Mouse (Mus musculus): ENCODE results near the gene Ldb3. TPM values are rescaled to one million over a fixed set of nuclear protein-coding genes. Genes with fewer than 3 reads are reported as not detected.

Ldb3 gene
- polyA plus RNA-seq (2015; fragmentation: Nextera tagmentation; extraction: Ambion mirVana): 300 and 308 TPM in 2 replicates

GRCm38 (mm10) chr14:34588498-34588897 lies at the start of gene Ldb3:
Ldb3 (minus strand) TSS chr14:34588682.
- peaks cover 7% of the 10 kb centered on the region; the same call in 1 of the 2 replicates for H3K36me3 ChIP-seq
- H3K9ac ChIP-seq: peak within 1 kb of the TSS; percentile 81
- WGBS: 27% methylated on average over 8 of the region's 8 CpGs

DNA sequence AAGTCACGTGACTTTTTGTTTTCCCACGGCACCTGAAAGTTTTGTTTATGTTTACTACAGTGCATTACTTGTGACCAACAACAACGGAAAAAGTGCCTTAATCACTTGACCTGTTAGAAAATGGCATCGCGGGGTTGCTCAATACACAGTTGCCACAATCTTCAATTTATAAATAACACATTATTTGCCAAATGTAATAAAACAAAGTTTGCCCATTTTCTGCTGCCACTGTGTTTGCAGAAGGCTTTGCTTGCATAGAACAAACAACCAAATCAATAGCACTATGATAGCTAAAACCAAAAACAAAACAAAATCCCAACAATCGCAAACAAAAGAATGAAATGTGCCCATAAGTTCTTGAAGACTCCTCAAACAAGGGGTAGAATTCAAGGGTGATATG lies 47.2 kb upstream of the Ldb3 start:
- ATAC-seq (replicated peaks; ENCODE audit: insufficient number of reproducible peaks, insufficient read depth, low FRiP score, low read depth): no peak
- Histone ChIP-seq H3K27ac (no peak overlapping the region), H3K4me1 (replicated peaks) (no peaks in the 10 kb centered on the region), H3K27me3 (no peaks in the 10 kb centered on the region), H3K4me3 (no peak overlapping the region), H3K36me3 (no peaks in the 10 kb centered on the region), H3K4me2 (no peak overlapping the region), H3K9me3 (replicated peaks) (no peaks in the 10 kb centered on the region), H3K9ac (no peak overlapping the region)
- 84% methylated on average over 6 of the region's 6 CpGs for WGBS

More at GRCm38 (mm10) chr14:34588498-34588897, at the start of gene Ldb3:
- peaks cover 71% of the 10 kb centered on the region for H3K4me1 ChIP-seq (replicated peaks)
- H3K27ac ChIP-seq: peak within 1 kb of the TSS; percentile 95
- peak within 1 kb of the TSS; percentile 60 for H3K4me3 ChIP-seq
- peak within 1 kb of the TSS; percentile 75 for H3K4me2 ChIP-seq
- H3K27me3 ChIP-seq: no peaks in the 10 kb centered on the region
- H3K9me3 ChIP-seq (replicated peaks): no peaks in the 10 kb centered on the region
- peak; percentile 80 for ATAC-seq (replicated peaks; ENCODE audit: insufficient number of reproducible peaks, insufficient read depth, low FRiP score, low read depth)

DNA sequence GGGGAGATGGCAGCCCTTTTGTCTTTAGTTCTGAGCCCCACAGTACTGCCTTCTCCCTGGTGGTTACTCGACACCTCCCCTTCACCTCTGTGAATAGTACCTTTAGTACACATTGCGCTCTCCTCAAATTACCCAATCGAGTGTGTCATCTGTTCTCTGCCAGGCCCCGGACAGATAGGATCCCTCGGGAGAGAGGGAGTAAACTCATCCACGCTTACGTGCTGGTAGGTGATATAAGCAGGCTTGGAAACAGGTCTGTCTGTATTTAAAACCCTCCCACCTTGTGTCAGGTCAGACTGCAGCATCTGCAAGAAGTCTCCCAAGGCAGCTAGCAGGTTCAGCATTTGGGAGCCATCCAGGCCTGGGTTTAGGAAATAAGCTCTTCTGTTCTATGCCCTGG lies 46.7 kb upstream of the Ldb3 start:
- H3K27me3 ChIP-seq: no peaks in the 10 kb centered on the region
- H3K4me2 ChIP-seq: no peak overlapping the region
- no peak for ATAC-seq (replicated peaks; ENCODE audit: insufficient number of reproducible peaks, insufficient read depth, low FRiP score, low read depth)
- 43% methylated on average over 7 of the region's 7 CpGs for WGBS
- no peak overlapping the region for H3K27ac ChIP-seq
- no peaks in the 10 kb centered on the region for H3K9me3 ChIP-seq (replicated peaks)
- no peaks in the 10 kb centered on the region for H3K4me1 ChIP-seq (replicated peaks)
- no peaks in the 10 kb centered on the region for H3K36me3 ChIP-seq
- no peak overlapping the region for H3K4me3 ChIP-seq
- H3K9ac ChIP-seq: no peak overlapping the region

DNA sequence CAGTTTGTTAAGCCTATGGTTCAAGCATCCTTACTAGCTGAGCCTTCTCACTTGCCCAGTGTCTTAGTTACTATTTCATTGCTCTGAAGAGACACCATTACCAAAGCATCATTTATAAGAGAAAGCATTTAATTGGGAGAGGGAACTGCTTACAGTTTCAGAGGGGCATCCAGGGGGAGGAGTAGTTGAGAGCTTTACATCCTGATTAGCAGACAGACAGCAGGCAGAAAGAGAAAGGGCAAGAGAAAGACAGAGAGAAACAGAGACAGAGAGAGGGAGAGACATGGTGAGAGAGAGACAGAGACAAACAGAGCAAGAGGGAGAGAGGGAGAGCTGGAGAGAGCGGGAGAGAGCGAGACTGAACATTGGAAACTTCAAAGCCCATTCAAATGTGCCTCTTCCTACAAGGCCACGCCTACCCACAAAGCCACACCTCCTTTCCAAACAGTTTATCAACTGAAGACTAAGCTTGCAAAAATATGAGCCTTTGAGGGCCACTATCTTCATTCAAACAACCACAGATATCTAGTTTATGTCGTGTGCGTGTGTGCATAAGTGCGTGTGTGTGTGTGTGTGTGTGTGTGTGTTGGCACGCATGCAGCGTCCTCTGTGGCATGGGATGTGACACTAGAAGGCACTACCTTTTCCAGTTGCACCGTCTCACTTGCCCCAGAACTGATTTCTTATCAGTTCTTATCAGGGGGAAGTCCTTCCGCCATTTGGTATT lies 44.4 kb upstream of the Ldb3 start:
- Histone ChIP-seq H3K9me3 (replicated peaks) (no peaks in the 10 kb centered on the region), H3K4me2 (no peak overlapping the region), H3K4me1 (replicated peaks) (no peaks in the 10 kb centered on the region), H3K36me3 (no peaks in the 10 kb centered on the region), H3K27me3 (no peaks in the 10 kb centered on the region), H3K9ac (no peak overlapping the region), H3K4me3 (no peak overlapping the region), H3K27ac (no peak overlapping the region)
- ATAC-seq (replicated peaks; ENCODE audit: insufficient number of reproducible peaks, insufficient read depth, low FRiP score, low read depth): no peak
- 56% methylated on average over 10 of the region's 10 CpGs for WGBS

DNA sequence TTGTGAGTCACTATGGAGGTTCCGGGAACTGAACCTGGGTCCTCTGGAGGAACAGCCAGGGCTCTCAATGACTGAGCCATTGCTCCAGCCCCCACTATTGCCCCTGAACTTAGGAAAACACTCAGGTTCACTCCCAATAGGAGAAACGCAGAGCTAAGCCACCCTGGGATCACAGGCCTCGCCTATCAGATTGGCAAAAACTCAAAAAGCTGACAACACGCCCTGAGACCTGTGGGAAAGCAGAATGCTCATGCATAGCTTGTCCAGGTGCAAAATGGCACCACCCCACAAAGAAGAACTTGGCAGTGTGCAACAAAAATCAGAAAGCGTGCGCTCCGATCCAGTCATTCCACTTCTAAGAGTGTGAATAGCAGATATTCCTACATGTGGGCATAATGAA lies 38.3 kb upstream of the Ldb3 start:
- peaks cover 4% of the 10 kb centered on the region for H3K4me1 ChIP-seq (replicated peaks)
- 68% methylated on average over 7 of the region's 7 CpGs for WGBS
- ATAC-seq (replicated peaks; ENCODE audit: insufficient number of reproducible peaks, insufficient read depth, low FRiP score, low read depth): no peak
- no peak overlapping the region for H3K4me3 ChIP-seq
- no peaks in the 10 kb centered on the region for H3K36me3 ChIP-seq
- no peak overlapping the region for H3K9ac ChIP-seq
- no peaks in the 10 kb centered on the region for H3K9me3 ChIP-seq (replicated peaks)
- H3K27ac ChIP-seq: no peak overlapping the region
- no peak overlapping the region for H3K4me2 ChIP-seq
- H3K27me3 ChIP-seq: no peaks in the 10 kb centered on the region

DNA sequence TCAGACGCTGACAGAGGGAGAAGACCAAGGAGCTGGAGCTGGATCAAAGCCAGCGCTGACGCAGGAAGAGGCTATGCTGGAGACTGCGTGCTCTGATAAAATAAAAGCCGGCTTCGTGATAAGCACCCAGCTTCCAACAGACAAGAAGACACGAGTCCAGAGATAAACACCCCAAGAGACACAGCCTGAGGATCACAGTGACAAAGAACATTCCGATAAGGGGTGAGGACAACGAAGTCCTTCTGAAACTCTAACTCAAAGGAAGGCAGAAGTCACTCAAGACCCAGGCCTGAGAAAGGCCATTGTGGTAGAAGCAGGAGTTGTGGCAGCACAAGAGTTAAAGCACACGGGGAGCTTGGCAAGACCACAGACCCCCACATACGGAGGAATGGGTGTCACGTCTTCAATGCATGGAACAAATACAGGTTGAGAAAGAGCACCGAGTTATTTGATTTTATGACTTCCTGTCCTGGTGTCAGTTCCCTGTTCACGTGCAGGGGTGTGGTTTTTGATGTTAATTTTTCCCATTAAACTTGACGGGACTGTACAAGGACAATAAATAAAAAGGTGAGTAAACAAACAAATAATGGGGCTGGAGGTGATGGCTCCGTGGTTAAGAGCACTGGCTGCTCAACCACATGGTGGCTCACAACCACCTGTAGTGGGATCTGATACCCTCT lies 35.2 kb upstream of the Ldb3 start:
- no peak overlapping the region for H3K9ac ChIP-seq
- no peak overlapping the region for H3K27ac ChIP-seq
- H3K36me3 ChIP-seq: no peaks in the 10 kb centered on the region
- peaks cover 10% of the 10 kb centered on the region for H3K4me1 ChIP-seq (replicated peaks)
- peak overlapping the region; percentile 13; the same call in 1 of the 2 replicates for H3K4me2 ChIP-seq
- no peaks in the 10 kb centered on the region for H3K9me3 ChIP-seq (replicated peaks)
- no peaks in the 10 kb centered on the region for H3K27me3 ChIP-seq
- ATAC-seq (replicated peaks; ENCODE audit: insufficient number of reproducible peaks, insufficient read depth, low FRiP score, low read depth): no peak
- 34% methylated on average over 16 of the region's 16 CpGs for WGBS
- no peak overlapping the region for H3K4me3 ChIP-seq

DNA sequence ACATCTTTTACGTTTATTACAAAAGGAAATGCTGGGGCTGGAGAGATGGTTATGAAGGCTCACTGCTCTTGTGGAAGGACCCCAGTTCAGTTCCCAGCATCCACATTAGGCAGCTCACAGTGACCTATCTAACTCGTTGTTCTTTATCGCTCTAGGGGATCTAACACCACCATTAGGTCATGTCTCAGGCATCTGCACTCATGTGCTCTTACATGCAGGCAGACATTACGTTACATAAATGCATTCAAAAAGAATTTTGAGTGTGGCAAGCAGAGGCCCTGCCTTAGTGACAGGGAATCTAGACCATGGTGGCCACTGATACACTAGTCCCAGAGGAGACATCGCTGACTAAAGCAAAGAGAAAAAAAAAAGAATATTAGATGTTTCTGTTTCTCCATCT lies 34.6 kb upstream of the Ldb3 start:
- Histone ChIP-seq H3K4me1 (replicated peaks) (peaks cover 10% of the 10 kb centered on the region), H3K36me3 (no peaks in the 10 kb centered on the region), H3K27me3 (no peaks in the 10 kb centered on the region), H3K9me3 (replicated peaks) (no peaks in the 10 kb centered on the region), H3K27ac (no peak overlapping the region), H3K4me2 (no peak overlapping the region), H3K4me3 (no peak overlapping the region), H3K9ac (no peak overlapping the region)
- 73% methylated on average over 5 of the region's 5 CpGs for WGBS
- ATAC-seq (replicated peaks; ENCODE audit: insufficient number of reproducible peaks, insufficient read depth, low FRiP score, low read depth): no peak

- Histone ChIP-seq H3K9me3 (replicated peaks) (no peaks in the 10 kb centered on the region), H3K36me3 (no peaks in the 10 kb centered on the region), H3K27me3 (peaks cover 9% of the 10 kb centered on the region), H3K4me1 (replicated peaks) (peaks cover 14% of the 10 kb centered on the region), H3K4me2 (no peak overlapping the region), H3K27ac (0 out of 2 replicates have a peak overlapping the region, but pooled peaks have one; percentile 12), H3K9ac (no peak overlapping the region), H3K4me3 (no peak overlapping the region)
- WGBS: 15% methylated on average over 10 of the region's 10 CpGs
- ATAC-seq (replicated peaks; ENCODE audit: insufficient number of reproducible peaks, insufficient read depth, low FRiP score, low read depth): no peak; the same call in 1 of the 2 replicates
Observed at GRCm38 (mm10) chr14:34620611-34621376, 32.3 kb upstream of the Ldb3 start.

GRCm38 (mm10) chr14:34618808-34619207 lies 30.3 kb upstream of the Ldb3 start:
- Histone ChIP-seq H3K4me1 (replicated peaks) (peaks cover 27% of the 10 kb centered on the region), H3K4me3 (no peak overlapping the region), H3K9ac (no peak overlapping the region), H3K36me3 (no peaks in the 10 kb centered on the region), H3K27ac (no peak overlapping the region), H3K4me2 (no peak overlapping the region), H3K9me3 (replicated peaks) (no peaks in the 10 kb centered on the region), H3K27me3 (peaks cover 19% of the 10 kb centered on the region)
- 47% methylated on average over 9 of the region's 9 CpGs for WGBS
- no peak for ATAC-seq (replicated peaks; ENCODE audit: insufficient number of reproducible peaks, insufficient read depth, low FRiP score, low read depth)

- Histone ChIP-seq H3K9me3 (replicated peaks) (no peaks in the 10 kb centered on the region), H3K27me3 (peaks cover 19% of the 10 kb centered on the region), H3K9ac (no peak overlapping the region), H3K4me1 (replicated peaks) (peaks cover 27% of the 10 kb centered on the region), H3K36me3 (no peaks in the 10 kb centered on the region), H3K4me3 (no peak overlapping the region), H3K4me2 (no peak overlapping the region), H3K27ac (no peak overlapping the region)
- no peak; the same call in 1 of the 2 replicates for ATAC-seq (replicated peaks; ENCODE audit: insufficient number of reproducible peaks, insufficient read depth, low FRiP score, low read depth)
- WGBS: 2% methylated on average over 8 of the region's 8 CpGs
Observed at GRCm38 (mm10) chr14:34616821-34617220, 28.3 kb upstream of the Ldb3 start.

GRCm38 (mm10) chr14:34615625-34616024 lies 27.1 kb upstream of the Ldb3 start:
- Histone ChIP-seq H3K9ac (no peak overlapping the region), H3K4me3 (no peak overlapping the region), H3K4me2 (no peak overlapping the region), H3K27ac (no peak overlapping the region), H3K4me1 (replicated peaks) (peaks cover 24% of the 10 kb centered on the region), H3K9me3 (replicated peaks) (no peaks in the 10 kb centered on the region), H3K36me3 (no peaks in the 10 kb centered on the region), H3K27me3 (peaks cover 19% of the 10 kb centered on the region)
- WGBS: 65% methylated on average over 4 of the region's 4 CpGs
- ATAC-seq (replicated peaks; ENCODE audit: insufficient number of reproducible peaks, insufficient read depth, low FRiP score, low read depth): no peak

Data from heart, embryonic 15.5 days (tissue).